Mouse (Mus musculus) ES-Bruce4 (cell line): ENCODE results near the gene Tbc1d9b. TPM values are rescaled to one million over a fixed set of nuclear protein-coding genes. Genes with fewer than 3 reads are reported as not detected.
A peak's percentile ranks its signal among the peaks of the same experiment; 100 is the strongest.

Source experiments
- H3K27ac ChIP-seq: 2 replicates; pipeline ENCODE4 v1.5.1; 2012; ENCODE audit warnings: low read length, inconsistent platforms; ENCODE audit not compliant: insufficient read depth
- H3K27me3 ChIP-seq: 2 replicates; pipeline ENCODE4 v1.6.1; 2012; ENCODE audit warnings: mild to moderate bottlenecking, low read length, inconsistent platforms; ENCODE audit not compliant: control insufficient read depth, poor library complexity, insufficient read depth, severe bottlenecking
- H3K36me3 ChIP-seq: 2 replicates; pipeline ENCODE4 v1.6.1; 2012; ENCODE audit warnings: inconsistent platforms, mild to moderate bottlenecking, low read length, moderate library complexity; ENCODE audit not compliant: control insufficient read depth, poor library complexity, insufficient read depth, severe bottlenecking
- H3K4me1 ChIP-seq: one replicate; pipeline ENCODE4 v1.8.1; 2011; ENCODE audit warnings: low read length; ENCODE audit not compliant: control insufficient read depth, insufficient read depth
- H3K4me3 ChIP-seq: 2 replicates; pipeline ENCODE4 v1.5.1; 2011; ENCODE audit warnings: low read depth, mild to moderate bottlenecking, low read length
- H3K9ac ChIP-seq: 2 replicates; pipeline ENCODE4 v1.6.1; 2012; ENCODE audit warnings: low read depth, mild to moderate bottlenecking, inconsistent platforms; ENCODE audit not compliant: poor library complexity, severe bottlenecking
- H3K9me3 ChIP-seq: replicated peaks from 2 replicates; pipeline ENCODE4 v1.6.1; 2012; ENCODE audit warnings: mild to moderate bottlenecking, low read length, inconsistent platforms; ENCODE audit not compliant: control insufficient read depth, poor library complexity, insufficient read depth, severe bottlenecking
- CTCF ChIP-seq: IDR thresholded peaks from one replicate; pipeline ENCODE4 v1.8.1; 2011; ENCODE audit warnings: low read depth, low read length
- EP300 ChIP-seq: IDR thresholded peaks from 2 replicates; pipeline ENCODE4 v1.6.1; 2011; ENCODE audit warnings: low read depth, low read length; ENCODE audit not compliant: insufficient read depth
- POLR2A ChIP-seq: IDR thresholded peaks from one replicate; pipeline ENCODE4 v1.8.1; 2011; ENCODE audit warnings: low read length; ENCODE audit not compliant: insufficient read depth
- polyA plus RNA-seq: library from polyadenylated mRNA; stranded (reverse); fragments of >200 nt; gene quantifications from 2 replicates; pipeline ENCODE4 v1.2.4, GENCODE M21; 2011; ENCODE audit warnings: low read depth; ENCODE audit not compliant: missing spikeins, insufficient read depth, insufficient read length

The Tbc1d9b gene
- polyA plus RNA-seq, 1 experiment = 30.6 TPM

DNA sequence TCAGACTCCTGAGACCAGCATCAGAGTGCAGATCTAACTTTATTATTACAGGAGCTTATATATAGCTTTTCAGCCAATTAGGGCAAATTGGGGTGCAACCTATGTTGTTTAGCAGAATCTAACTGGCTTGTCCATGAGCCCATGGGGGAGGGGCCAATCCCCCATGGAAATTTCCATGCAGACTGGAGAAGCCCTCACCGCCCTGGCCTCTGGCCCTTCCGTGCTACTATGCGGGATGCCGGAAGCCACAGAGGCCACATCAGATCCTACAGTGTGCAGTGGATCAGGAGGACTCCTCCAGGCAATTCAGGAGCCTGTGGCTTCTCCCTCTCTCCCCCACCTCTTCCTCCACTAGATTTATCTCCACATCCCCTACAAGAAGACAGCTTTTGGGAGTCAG is 86.6 kb downstream of the Tbc1d9b start:
- no peaks in the 10 kb centered on the region for H3K9me3 ChIP-seq
- no peaks in the 10 kb centered on the region for H3K36me3 ChIP-seq
- TF ChIP-seq CTCF (no peak), POLR2A (no peak), EP300 (peak; percentile 86)
- peak overlapping the region; percentile 46; the same call in 1 of the 2 replicates for H3K9ac ChIP-seq
- no peak overlapping the region for H3K4me3 ChIP-seq
- H3K27me3 ChIP-seq = no peaks in the 10 kb centered on the region
- peak overlapping the region; percentile 80 for H3K27ac ChIP-seq
- H3K4me1 ChIP-seq = peaks cover 5% of the 10 kb centered on the region

DNA sequence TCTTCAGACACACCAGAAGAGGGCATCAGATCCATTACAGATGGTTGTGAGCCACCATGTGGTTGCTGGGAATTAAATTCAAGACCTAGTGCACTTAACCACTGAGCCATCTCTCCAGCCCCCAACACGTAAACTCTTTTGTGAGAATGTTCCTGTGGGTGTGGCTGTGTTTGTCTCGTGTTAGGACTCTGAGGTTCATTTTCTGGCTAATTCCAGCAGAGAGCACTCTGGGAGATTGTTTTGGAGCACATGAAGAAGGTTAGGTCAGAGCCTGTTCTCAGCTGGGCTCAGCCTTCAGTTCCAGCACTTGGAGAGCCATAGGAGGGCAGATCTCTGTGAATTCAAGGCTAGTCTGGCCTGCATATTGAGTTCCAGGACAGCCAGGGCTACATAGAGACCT is 88.6 kb downstream of the Tbc1d9b start:
- TF ChIP-seq CTCF (no peak), EP300 (no peak), POLR2A (no peak)

More for the DNA sequence above, 88.6 kb downstream of the Tbc1d9b start:
- H3K9me3 ChIP-seq = no peaks in the 10 kb centered on the region
- H3K27ac ChIP-seq = 0 out of 2 replicates have a peak overlapping the region, but pooled peaks have one; percentile 4
- H3K9ac ChIP-seq = no peak overlapping the region
- H3K4me3 ChIP-seq = no peak overlapping the region
- no peaks in the 10 kb centered on the region for H3K27me3 ChIP-seq
- peaks cover 5% of the 10 kb centered on the region for H3K4me1 ChIP-seq
- no peaks in the 10 kb centered on the region for H3K36me3 ChIP-seq

Other genes starting within 250 kb of the Tbc1d9b start
- not detected in 2 replicates for gene Rasgef1c, start 229.6 kb upstream of the Tbc1d9b start, polyA plus RNA-seq
- 21.8 and 22.1 TPM in 2 replicates for gene Rnf130, start 106.0 kb upstream of the Tbc1d9b start, polyA plus RNA-seq
- 11.0 and 12.8 TPM in 2 replicates for gene Mrnip, start 43.0 kb downstream of the Tbc1d9b start, polyA plus RNA-seq
- gene Sqstm1, start 79.4 kb downstream of the Tbc1d9b start, polyA plus RNA-seq = 208 and 259 TPM in 2 replicates
- 30.8 and 37.0 TPM in 2 replicates for gene Mgat4b, start 79.5 kb downstream of the Tbc1d9b start, polyA plus RNA-seq
- 2.7 and 3.1 TPM in 2 replicates for gene Ltc4s, start 107.2 kb downstream of the Tbc1d9b start, polyA plus RNA-seq
- gene Maml1, start 160.9 kb downstream of the Tbc1d9b start, polyA plus RNA-seq = 13.7 and 14.1 TPM in 2 replicates
- gene Canx, start 194.3 kb downstream of the Tbc1d9b start, polyA plus RNA-seq = 628 and 681 TPM in 2 replicates
- not detected in 2 replicates for gene Cby3, start 223.1 kb downstream of the Tbc1d9b start, polyA plus RNA-seq
- 531 and 559 TPM in 2 replicates for gene Hnrnph1, start 245.6 kb downstream of the Tbc1d9b start, polyA plus RNA-seq